Mouse (Mus musculus) gastrocnemius, adult 8-10 months (tissue): Measurements from ENCODE around the gene Wasf3. TPM values are rescaled to one million over a fixed set of nuclear protein-coding genes. Genes with fewer than 3 reads are reported as not detected.
A peak's percentile ranks its signal among the peaks of the same experiment; 100 is the strongest.
"Not testable (repeated sequence)": the region's sequence is repeated elsewhere in the genome, so short reads cannot be mapped to it uniquely, and the experiment has no call there.

Source experiments
- DNase-seq, 2 experiments: peaks; one replicate each; pipeline ENCODE4 v3.0.0; 2022; ENCODE audit warnings: low spot score in 2 of 2
- total RNA-seq, 4 experiments: library from RNA; stranded (reverse); gene quantifications; 2 replicates each; pipeline ENCODE4 v1.2.4; 2022

The Wasf3 gene
- total RNA-seq, 4 experiments from 2014 or later: 0.46 to 0.74 (median 0.59) TPM

DNA sequence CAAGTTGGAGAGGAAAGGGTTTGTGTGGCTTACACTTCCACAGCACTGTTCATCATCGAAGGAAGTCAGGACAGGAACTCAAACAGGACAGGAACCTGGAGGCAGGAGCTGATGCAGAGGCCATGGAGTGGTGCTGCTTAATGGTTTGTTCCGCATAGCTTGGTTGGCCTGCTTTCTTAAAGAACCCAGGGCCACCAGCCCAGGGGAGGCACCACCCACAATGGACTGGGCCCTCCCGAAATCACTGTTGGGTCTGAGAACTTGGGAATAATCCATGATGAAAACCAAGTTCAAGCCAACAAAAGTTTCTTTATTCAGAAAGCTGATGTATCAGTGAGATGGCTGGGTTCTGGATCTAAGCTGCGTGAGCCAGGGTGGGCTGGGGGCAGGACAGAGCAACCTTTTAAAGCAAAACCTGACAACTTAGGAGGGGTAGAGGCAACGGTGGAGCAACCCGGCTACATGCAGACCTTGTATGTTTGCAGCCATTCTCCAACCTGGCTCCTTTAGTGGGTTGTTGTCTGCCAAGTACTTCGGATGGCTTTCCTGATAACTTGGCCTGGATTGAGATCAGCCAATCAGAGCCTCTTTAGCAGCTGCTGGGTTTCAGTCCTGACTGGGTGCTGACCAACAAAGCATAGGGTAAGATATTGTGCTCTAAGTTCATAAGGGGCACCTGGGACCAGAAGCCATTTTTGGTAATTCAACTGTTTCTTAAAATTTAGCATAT is 13.8 kb downstream of the Wasf3 start:
- no peak for DNase-seq

DNA sequence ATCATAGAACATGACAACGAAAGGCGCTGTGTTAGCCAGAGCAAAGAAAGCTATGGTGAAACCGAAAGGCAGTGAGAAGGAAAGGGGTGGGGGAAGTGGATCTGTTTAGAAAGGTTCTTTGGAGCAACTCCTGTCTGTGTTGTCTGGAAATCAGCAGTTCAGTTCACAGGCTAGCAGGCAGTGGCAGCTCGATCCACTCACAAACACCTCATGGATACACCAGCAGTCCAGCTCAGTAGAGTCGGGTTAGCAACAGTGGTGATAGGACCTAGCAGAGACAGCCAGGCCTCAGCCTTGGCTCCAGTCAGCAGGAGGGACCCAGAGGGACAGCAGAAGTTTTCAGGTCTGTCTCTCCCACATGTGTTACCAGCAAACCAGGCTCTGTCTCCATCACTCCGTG is 16.2 kb downstream of the Wasf3 start:
- not testable (repeated sequence) for DNase-seq

DNA sequence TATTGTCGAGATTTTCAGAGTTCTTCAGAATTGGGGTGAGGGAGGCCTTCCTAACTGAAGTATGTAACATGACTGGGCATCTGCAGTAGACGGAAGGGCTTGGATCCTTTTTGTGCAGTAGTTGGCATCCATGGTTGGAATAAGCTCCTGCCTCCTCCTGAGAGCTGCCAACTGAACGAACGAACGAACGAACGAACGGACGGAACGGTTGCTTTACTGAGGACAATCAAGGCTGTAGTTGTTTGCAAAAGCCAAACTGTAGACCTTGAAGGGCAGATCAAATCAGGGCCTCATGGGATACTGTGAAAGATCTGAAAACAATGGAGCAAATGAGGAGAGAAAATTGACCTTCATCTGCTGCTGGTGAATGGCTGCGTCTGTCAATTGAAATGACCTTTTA is 17.5 kb downstream of the Wasf3 start:
- no peak for DNase-seq

DNA sequence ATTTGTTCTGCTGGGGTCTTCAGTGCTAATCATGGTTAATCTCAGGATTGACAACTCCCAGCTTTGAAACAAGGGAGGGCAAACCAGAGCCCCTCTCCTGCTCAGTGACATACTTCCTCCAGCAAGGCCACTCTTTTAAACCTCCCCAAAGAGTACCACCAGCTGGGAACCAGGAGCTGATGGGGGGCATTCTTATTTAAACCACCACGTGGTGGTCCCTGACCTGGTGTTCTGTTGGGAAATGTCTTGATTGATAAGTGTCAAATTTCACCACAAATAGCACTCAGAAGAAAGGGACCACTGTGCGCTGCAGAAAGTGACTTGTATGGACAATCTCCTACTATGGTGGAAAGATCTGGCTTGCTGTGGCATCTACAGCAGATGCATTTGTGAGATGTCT is 19.1 kb downstream of the Wasf3 start:
- DNase-seq: no peak

DNA sequence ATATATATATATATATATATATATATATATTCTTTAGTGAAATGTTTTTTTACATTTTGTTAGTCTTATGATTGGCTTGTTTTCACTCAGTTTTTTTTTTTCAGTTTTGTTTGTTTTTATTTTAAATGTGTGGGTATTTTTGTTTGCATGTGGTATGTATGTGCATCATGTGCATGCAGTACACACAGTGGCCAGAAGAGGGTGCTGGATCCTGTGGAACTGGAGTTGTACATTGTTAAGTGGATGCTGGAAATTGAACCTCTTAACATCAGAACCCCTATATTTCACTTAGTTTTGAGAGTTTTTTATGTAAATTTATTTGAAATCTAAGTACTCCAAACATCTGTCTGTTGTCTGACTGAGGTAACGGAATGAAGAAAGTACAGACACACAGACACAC is 21.3 kb downstream of the Wasf3 start:
- no peak for DNase-seq

DNA sequence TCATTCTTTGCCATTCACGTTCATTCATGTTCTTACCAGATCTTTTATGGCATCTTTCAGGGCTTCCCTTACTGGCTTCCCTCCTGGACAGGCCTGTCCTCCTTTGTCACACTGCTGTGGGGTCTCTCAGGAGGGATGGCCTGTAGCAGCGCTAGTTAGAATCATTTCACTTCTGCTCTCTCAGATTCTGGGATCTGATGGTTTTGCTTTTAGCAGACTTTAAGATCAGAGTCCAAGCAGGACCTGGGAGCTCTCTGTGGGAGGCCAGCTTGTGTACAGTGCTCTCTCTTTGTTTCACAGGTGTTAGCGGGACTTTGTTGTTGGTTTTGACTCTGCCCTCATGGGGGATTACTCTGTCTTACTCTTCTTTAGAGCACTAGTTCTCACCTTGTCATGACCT is 23.0 kb downstream of the Wasf3 start:
- no peak for DNase-seq

DNA sequence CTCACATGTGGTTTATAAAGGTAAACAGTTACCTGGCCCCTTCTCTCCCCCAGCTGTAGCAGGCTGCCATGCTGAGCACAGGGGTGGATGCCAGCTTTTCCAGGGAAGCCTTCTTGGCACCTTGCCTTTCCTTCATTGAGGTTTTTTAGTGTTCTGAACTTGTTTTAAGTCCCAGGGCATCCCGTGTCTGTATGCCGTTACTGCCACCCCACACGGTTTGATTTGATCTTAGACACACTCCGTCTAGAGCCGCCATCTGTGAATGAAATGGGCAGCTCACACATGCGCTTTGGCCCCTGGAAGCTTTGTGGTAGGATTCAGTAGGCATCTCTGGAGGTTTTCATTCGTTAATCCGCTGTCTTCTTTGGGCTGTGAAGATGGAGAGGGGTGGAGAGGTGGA is 23.8 kb downstream of the Wasf3 start:
- DNase-seq: no peak

DNA sequence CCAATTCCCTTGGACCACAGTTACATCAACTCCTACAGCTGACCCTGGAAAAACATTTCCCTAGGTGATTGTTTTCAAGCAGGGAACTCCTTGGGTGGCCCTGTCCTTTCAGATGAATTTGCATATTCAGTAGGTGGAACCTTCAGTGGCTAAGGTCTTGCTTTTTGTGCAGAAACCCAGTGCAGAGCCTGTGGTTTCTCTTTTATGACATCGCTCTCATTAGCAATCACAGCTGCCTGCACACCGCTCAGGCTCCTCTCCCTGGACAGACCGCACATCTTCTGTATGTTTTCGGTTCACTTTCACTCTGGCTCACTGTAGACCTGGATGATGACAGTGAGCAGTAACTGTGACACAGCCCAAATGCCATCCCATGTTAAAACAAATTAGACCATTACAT is 26.0 kb downstream of the Wasf3 start:
- DNase-seq: no peak

DNA sequence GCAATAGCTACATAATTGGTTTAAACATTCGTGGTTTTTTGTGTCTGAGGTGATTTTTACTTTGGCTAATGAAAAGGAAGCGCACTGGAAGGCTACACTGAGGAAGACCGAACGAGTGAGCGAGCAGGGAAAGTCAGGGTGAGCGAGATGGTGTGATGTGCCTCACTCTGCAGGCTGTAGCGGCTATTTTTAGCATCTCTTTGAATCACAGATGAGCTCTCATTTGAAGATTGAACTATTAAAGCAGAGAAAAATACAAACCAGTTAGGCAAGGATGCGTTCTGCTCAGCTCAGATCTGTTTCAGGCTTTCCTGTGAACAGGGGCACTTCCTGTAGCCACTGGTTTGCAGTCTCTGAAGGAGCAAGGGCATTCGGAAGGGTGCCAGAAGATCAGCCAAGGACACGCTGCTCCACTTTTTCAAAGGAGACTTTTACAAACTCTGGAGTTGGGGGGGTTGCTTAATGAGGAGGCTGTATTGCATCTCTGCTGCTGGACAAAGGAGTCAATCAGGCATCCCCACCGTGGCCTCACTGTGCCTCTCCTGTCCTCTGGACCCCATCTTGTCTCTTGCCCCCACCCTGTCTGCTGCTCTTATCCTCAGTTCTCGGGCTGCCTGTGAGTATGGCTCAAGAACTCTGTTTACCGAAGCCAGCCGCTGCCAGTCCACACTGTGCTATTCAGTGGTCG is 28.1 kb downstream of the Wasf3 start:
- no peak for DNase-seq

DNA sequence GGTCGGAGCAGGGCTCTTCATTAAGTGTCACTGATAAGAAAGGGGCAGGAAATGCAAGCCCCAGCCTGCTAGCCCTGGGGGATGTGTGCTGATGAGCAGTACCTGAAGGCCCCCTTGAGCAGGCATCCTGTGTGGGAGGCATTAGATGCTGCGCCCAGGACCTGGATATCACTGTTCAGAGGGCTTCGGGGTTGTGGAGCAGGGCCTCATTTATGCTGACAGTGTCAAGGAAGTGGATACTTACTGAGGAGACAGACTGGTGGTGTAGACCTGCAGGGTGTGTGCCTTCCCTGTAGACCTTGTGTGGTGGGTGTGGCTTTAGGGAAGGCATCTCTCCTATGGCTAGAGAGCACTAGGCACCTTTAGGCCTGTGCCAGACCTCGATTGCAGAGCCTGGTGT is 29.8 kb downstream of the Wasf3 start:
- DNase-seq: no peak

DNA sequence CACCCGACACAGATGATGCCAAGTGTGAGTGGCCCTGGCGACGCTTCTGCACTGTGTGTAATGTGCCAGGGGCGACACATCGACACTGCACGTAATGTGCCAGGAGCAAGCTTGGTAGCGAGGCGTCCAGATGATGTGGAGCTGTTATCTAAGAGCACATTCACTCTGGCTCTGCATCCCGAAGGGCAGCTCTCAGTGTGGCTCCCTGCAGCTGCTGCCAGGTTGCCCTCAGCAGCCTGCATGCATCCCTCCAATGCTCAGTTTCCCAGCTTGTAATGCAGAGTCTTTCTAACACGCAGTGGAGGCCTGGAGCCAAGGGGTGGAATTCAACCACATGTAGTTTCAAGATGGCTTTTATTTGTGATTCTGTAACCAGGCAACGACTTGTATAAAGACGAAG is 30.4 kb downstream of the Wasf3 start:
- DNase-seq: no peak

DNA sequence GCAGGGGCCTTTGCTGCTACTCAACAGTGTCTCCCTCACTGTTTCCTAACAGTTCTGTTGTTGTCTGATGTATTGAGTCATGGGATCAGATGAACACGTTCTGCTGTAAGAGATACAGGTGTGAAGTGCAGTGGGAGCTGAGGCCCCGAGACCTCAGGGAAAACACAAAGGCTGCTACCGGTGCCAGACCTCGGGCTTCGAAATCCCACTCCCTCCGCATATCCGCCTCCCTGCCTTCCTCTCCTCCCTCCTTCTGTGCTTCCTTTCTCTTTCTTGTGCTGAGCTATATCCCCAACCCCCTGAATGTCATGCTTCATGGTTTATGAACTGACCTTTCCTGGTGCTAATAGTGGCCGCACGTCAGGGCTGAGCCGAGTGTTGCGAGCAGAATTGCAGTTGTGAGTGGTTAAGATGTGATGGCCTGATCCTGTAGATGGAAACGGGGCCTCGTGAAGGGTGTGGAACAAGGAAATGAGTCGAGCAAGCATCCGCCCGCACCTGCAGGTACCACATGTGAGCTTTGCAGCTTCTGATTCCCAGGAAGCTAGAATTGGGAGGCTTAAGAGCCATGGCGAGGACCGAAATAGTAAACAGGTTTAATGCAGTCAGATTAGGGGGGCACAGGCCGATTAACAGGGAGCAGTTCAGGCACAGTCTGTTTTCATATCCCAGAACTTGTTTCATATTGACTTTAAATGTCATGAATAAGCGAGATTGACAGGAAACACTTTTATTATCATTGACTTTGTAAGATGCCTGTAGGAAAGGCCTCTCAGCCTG is 31.7 kb downstream of the Wasf3 start:
- DNase-seq: no peak

DNA sequence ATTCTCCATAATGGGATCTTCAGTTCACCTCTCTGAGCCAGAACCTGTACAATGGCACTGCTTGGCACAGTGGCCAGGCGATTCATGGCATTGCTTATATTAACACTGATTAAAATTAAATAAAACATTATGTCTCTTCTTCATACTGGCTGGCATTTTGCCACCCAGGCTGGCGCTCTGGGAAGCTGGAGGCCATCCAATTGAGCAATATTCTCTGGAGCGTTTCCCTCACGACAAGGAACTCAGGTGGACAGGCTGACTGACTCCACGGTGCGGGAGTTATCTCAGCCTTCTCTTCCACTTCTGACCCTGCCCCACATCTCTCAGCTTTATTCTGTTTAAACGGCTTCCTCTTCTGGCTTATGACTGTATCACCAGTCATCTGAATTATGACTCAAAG is 33.3 kb downstream of the Wasf3 start:
- no peak for DNase-seq

DNA sequence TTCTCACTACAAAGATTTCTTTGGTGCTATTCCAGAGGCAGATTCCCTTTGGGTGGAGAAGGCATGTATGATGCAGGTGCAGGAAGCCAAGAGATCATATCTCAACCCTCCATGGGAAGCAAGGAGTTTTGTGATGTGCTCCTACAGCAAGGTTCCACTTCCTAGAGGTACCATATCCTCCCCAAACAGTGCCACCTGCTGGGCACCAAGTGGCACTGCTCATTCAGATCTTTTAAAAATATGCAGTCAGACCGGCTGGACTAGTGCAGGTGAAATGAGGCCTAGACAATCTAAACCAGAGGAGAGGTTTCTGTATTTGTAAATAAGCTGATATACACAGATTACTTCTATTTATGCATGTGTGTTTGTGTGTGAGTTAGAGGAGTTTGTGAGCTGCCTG is 35.3 kb downstream of the Wasf3 start:
- DNase-seq: no peak

DNA sequence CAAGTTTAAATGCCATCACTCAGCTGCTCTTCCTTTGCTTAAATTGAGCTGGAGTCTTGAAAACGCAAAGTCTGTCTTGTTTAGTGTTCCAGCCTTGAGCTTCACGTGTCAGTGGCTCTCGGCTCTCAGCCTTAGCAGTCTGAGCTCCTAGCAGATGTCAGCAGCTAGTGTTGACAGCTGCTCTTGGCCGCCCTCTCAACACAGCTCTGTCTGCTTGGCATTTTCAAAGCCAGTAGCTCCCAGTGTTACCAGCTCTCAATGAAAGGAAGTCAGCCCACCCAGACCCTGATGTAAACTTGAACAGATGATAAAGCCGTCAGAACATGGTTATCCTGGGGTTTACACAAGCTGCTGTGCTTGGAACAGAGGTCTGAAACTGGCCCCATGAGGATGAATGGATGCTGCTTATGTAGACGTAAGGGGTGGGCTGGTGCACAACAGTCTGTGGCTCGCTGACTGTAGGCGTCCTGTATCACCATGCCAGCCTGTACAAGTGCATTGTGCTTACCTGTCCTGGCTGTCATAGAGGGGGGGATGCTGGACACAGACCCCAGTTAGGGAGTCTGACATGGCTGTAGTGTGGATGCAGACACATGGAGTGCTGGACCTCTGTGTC is 40.0 kb downstream of the Wasf3 start:
- DNase-seq: no peak

DNA sequence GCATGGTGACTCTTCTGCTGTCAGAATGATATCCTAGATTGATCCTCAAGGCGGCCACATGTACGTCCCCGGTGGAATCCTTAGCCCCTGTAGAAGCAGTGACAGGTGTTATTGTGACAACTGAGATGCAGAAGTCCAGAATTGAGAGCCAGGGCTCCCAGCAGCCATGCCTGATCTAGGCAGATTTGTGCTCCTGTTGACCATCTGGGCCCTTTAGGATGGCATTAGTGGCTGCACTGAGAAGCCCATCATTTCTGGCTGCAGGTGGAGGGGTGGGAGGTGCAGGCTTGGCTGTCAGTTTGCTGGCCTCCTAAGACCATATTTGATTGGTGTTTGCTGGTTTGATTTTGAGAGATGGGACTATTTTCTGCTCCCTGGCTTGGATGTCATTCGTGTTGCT is 40.9 kb downstream of the Wasf3 start:
- no peak for DNase-seq

DNA sequence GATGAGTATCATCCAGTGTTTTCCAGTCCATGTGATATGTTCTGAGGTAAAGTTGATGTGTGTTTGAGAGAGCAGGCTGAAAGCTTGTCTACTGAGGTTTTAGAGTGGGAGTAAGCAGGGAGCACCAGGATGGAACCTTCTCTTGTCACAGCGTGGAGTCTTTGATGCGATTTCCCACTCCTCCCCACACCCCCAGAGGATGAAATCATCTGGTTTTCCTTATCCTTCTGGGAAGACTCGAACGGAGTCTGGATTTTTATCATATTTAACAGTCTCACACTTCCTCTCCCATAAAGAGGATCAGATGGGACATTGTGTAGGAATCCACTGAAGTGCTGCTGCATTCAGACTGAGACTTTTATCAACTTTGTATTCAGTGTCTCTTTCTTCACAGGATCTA is 43.3 kb downstream of the Wasf3 start:
- DNase-seq: no peak

DNA sequence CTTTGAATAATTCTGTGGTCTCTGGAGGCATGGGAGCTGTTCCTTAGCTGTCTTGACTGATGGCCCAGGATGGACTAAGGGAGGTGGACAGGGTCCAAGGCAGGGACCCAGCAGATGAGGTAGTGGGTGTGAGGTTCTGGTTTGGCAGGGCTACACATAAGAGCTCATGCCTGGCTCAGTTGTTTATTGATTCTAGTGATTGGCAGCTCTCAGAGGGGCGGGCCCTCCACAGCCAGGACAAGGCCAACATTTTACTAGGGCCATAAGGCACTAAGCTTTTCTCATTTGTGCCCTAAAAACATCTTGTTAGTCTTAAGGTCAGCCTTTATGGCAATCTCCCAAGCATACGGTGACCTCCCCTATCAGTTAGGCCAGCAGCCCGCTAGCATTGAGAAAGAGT is 47.0 kb downstream of the Wasf3 start:
- DNase-seq: peak; percentile 12 to 19

DNA sequence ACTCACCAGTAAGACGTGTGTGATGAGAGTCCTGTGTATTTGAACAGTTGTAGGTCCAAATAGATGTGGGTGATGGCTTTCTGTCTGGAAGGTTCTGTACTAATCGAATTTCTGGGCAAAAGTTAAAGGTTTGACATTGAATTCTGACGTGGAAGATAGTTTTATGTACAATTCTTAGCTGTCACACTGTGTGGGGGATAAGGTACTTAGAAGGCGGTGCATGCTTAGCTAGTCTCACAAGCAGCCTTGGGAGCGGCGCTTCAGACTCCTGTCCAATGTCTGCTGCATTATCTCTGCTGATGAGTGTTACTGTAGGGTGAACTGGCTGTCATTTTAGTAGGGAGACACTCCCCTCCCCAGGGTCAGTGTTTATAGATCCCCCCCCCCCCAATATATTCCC is 47.7 kb downstream of the Wasf3 start:
- DNase-seq: no peak

DNA sequence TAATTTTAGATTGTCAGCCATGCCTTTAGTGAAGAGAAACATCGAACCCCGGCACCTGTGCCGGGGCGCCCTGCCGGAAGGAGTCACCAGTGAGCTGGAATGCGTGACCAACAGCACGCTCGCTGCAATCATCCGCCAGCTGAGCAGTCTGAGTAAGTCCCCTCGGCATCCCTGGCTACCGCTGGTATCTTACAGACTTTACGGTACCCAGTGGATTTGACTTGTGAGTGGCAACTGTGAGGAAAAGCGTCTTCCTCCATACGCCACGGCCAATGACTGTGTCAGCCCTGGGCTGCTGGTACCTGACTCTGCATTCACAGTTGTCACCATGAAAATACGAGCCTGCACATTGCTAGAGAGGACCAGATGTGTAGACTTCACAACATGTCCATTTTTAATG is 50.5 kb downstream of the Wasf3 start:
- DNase-seq: no peak

DNA sequence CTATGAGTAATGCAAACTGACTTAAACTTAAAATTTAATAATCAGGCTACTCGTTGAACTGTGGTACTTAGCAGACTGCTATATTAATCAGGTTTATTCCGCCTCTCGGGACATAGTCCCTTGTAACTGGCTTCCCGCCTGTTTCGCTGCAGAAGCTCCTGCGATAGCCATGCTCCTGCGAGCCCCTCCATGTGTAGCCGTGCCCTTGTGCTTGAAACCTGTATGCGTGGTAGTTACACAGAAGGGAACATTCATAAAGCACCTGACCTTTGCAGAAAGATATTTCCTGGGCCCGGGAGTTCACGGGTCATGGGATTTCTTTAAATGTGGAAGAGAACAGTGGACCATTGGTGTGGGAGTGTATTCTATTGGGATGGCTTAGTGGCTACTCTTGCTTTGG is 52.0 kb downstream of the Wasf3 start:
- DNase-seq: no peak

DNA sequence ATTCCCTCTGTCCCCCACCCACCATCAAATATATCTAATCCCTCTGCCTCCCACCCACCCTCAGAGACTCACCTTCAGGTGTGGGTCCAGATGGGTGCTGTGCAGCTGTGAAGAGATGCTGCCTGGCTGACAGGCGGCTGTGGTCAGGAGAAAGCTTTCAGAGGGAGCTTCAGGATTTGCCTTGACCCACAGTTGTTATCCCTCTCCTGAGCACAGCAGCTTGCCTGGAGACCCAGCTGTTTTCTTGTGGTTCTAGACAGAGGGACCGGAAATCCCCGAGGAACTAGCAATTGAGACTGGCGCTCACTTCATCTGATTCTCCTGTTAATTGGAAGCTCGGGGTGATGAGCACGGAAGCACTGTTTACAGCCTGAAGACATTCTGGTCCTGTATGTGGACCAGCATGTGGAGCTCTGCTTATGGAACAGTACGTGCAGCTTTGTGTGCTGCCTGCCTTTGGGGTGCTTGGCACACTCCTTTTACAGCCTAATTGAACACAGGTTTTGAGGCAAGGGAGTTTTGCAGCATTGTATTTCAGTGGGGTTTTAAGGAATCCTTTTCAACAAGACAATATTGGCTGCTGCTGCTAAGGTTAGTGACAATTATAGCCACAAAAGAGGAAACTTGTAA is 54.5 kb downstream of the Wasf3 start:
- DNase-seq: no peak
